ENCODE assay signal across 8 mouse cellular contexts in the genomic region with DNA sequence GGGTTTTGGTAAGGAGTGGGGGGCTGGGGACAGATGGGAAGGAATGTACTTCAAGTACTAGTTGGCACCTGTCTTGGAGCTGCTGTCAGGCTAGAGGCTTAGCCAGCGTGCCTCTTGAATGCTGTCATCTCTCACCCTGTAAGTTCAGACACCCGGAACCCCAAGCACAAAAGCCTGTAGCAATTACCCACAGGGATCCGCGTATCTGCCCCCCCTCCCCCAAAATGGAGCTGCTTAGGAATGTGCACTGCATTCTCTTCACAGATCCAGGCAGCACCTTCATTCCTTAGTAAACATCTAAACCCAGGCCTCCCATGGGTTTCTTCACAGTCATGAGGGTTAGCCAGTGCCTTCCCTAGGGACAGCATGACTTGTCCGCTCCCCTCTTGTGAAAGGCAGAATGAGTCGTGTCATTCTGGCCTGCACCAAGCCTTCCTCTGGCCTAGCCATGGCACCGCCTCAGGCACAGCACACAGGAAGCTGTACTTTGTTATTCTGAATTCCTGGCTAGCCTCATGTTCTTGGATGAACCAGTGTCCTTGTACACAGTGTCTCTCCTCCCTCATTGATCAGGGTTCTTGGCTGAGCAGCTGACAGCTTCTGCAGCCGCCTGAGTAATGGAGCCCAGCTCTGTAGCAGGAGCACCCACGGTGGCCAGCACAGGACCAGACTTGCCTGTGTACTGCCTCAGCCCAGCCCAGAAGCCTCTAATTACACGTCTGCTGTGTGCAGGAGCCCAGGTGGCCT. TPM values are rescaled to one million over a fixed set of nuclear protein-coding genes. Genes with fewer than 3 reads are reported as not detected.
A peak's percentile ranks its signal among the peaks of the same experiment; 100 is the strongest.
DNase-seq lines count a peak whose midpoint lies in the region; ATAC-seq and TF ChIP-seq lines count a peak whose summit lies in the region.

No protein-coding gene starts in this region.

- H3K9ac ChIP-seq in intestine, embryonic 16.5 days (ENCODE audit: low read depth, low read length): peak overlapping the region; percentile 5; the same call in 1 of the 2 replicates
- no peak overlapping the region for H3K9ac ChIP-seq in liver, embryonic 15.5 days
- H3K9ac ChIP-seq in stomach, postnatal 0 days (ENCODE audit: low read length): no peak overlapping the region; the same call in 1 of the 2 replicates

- no peak for TF ChIP-seq EP300 in stomach, postnatal 0 days (optimal IDR thresholded peaks at IDR 0.05)

- H3K27ac ChIP-seq in intestine, embryonic 16.5 days (ENCODE audit: low read length): peak overlapping the region; percentile 55
- peak overlapping the region; percentile 61 for H3K27ac ChIP-seq in liver, embryonic 15.5 days (replicated peaks)
- H3K27ac ChIP-seq in stomach, postnatal 0 days (replicated peaks): peak overlapping the region; percentile 84

- peak; percentile 40 for DNase-seq in layer of hippocampus, adult 11-12 months (ENCODE audit: low spot score)
- no peak for DNase-seq in layer of hippocampus, adult 9-10 months (ENCODE audit: low spot score)
- peak; percentile 80 for DNase-seq in adrenal gland, postnatal 10 days
- DNase-seq in gonadal fat pad, adult 2 months (ENCODE audit: low read depth): peak; percentile 98
- peak; percentile 55 for DNase-seq in stomach, postnatal 0 days (ENCODE audit: low spot score)
- no peak for DNase-seq in cerebellum, postnatal 4 days (ENCODE audit: low spot score in 2 of 2)

- H3K4me3 ChIP-seq in intestine, embryonic 16.5 days (ENCODE audit: low read length): no peak overlapping the region
- H3K4me3 ChIP-seq in liver, embryonic 15.5 days (replicated peaks): no peak overlapping the region
- no peak overlapping the region for H3K4me3 ChIP-seq in stomach, postnatal 0 days (ENCODE audit: low read depth, low read length)

- peaks cover 18% of the 10 kb centered on the region for H3K4me1 ChIP-seq in intestine, embryonic 16.5 days (ENCODE audit: control insufficient read depth, insufficient read depth, low read length)
- peaks cover 39% of the 10 kb centered on the region for H3K4me1 ChIP-seq in liver, embryonic 15.5 days (replicated peaks)
- H3K4me1 ChIP-seq in stomach, postnatal 0 days (replicated peaks; ENCODE audit: control insufficient read depth, insufficient read depth): peaks cover 11% of the 10 kb centered on the region

- ATAC-seq in intestine, embryonic 16.5 days: peak; percentile 69
- ATAC-seq in liver, embryonic 15.5 days (ENCODE audit: insufficient read depth): peak; percentile 71
- ATAC-seq in stomach, postnatal 0 days (ENCODE audit: low FRiP score, low TSS enrichment): peak; percentile 72

- no peaks in the 10 kb centered on the region for H3K27me3 ChIP-seq in intestine, embryonic 16.5 days (replicated peaks; ENCODE audit: control insufficient read depth, insufficient read depth, low read length)
- no peaks in the 10 kb centered on the region for H3K27me3 ChIP-seq in liver, embryonic 15.5 days
- H3K27me3 ChIP-seq in stomach, postnatal 0 days (ENCODE audit: control insufficient read depth, insufficient read depth, low read length): no peaks in the 10 kb centered on the region

- no peak for TF ChIP-seq CTCF in stomach, postnatal 0 days (IDR thresholded peaks at IDR 0.05; ENCODE audit: low read depth)

- WGBS in intestine, embryonic 16.5 days: 26% methylated on average over 10 of the region's 10 CpGs
- WGBS in liver, embryonic 15.5 days (ENCODE audit: insufficient replicate concordance): 58% methylated on average over 10 of the region's 10 CpGs
- 15% methylated on average over 10 of the region's 10 CpGs for WGBS in stomach, postnatal 0 days

- peaks cover 3% of the 10 kb centered on the region; the same call in 1 of the 2 replicates for H3K36me3 ChIP-seq in intestine, embryonic 16.5 days (ENCODE audit: control insufficient read depth, insufficient read depth, low read length)
- H3K36me3 ChIP-seq in liver, embryonic 15.5 days (replicated peaks): peaks cover 10% of the 10 kb centered on the region
- H3K36me3 ChIP-seq in stomach, postnatal 0 days (ENCODE audit: control insufficient read depth, insufficient read depth, low read length): peaks cover 9% of the 10 kb centered on the region

- no peak overlapping the region for H3K4me2 ChIP-seq in intestine, embryonic 16.5 days (ENCODE audit: low read depth, low read length)
- no peak overlapping the region for H3K4me2 ChIP-seq in liver, embryonic 15.5 days
- H3K4me2 ChIP-seq in stomach, postnatal 0 days (replicated peaks; ENCODE audit: low read depth): no peak overlapping the region

- no peaks in the 10 kb centered on the region for H3K9me3 ChIP-seq in intestine, embryonic 16.5 days (ENCODE audit: control insufficient read depth, low read length)
- H3K9me3 ChIP-seq in liver, embryonic 15.5 days (replicated peaks): no peaks in the 10 kb centered on the region
- H3K9me3 ChIP-seq in stomach, postnatal 0 days (ENCODE audit: control insufficient read depth, low read length): no peaks in the 10 kb centered on the region

RNA-seq across cellular contexts. Expression of gene Errfi1, which starts 17.8 kb away (rescaled TPM):
- total RNA-seq in adrenal gland, postnatal 10 days (2021): 100 to 1,000 TPM in 1 of 2 experiments, 10 to 100 TPM in 1; 32.3 to 159 TPM
- polyA plus RNA-seq in gonadal fat pad, adult 2 months (2012; rRNA removed): 47.6 and 57.5 TPM in 2 replicates
- polyA plus RNA-seq in intestine, embryonic 16.5 days (2015; fragmentation: Nextera tagmentation; extraction: Ambion mirVana): 28.0 and 28.2 TPM in 2 replicates
- polyA plus RNA-seq in liver, embryonic 15.5 days (2015; fragmentation: Nextera tagmentation; extraction: Ambion mirVana): 40.1 and 41.3 TPM in 2 replicates
- polyA plus RNA-seq in stomach, postnatal 0 days (2015; fragmentation: Nextera tagmentation; extraction: Ambion mirVana): 30.6 and 32.1 TPM in 2 replicates

RNA-seq across cellular contexts. Expression of gene Park7, which starts 42.7 kb away (rescaled TPM):
- total RNA-seq in adrenal gland, postnatal 10 days (2021): 100 to 1,000 TPM; 242 to 261 TPM
- 170 and 190 TPM in 2 replicates for polyA plus RNA-seq in gonadal fat pad, adult 2 months (2012; rRNA removed)
- polyA plus RNA-seq in intestine, embryonic 16.5 days (2015; fragmentation: Nextera tagmentation; extraction: Ambion mirVana): 390 and 416 TPM in 2 replicates
- 198 and 203 TPM in 2 replicates for polyA plus RNA-seq in liver, embryonic 15.5 days (2015; fragmentation: Nextera tagmentation; extraction: Ambion mirVana)
- 253 and 262 TPM in 2 replicates for polyA plus RNA-seq in stomach, postnatal 0 days (2015; fragmentation: Nextera tagmentation; extraction: Ambion mirVana)

RNA-seq across cellular contexts. Expression of gene Tnfrsf9, which starts 42.8 kb away (rescaled TPM):
- total RNA-seq in adrenal gland, postnatal 10 days (2021): under 1 TPM; 0.57 to 0.73 TPM
- polyA plus RNA-seq in gonadal fat pad, adult 2 months (2012; rRNA removed): 0.27 and 0.57 TPM in 2 replicates
- polyA plus RNA-seq in intestine, embryonic 16.5 days (2015; fragmentation: Nextera tagmentation; extraction: Ambion mirVana): 2.4 and 2.5 TPM in 2 replicates
- 0.13 and 0.23 TPM in 2 replicates for polyA plus RNA-seq in liver, embryonic 15.5 days (2015; fragmentation: Nextera tagmentation; extraction: Ambion mirVana)
- 0.22 and 0.23 TPM in 2 replicates for polyA plus RNA-seq in stomach, postnatal 0 days (2015; fragmentation: Nextera tagmentation; extraction: Ambion mirVana)

Comparison
In these comparisons a context has a peak if more than half of its experiments do, and no peak if none do; other contexts are left out.
1. DNase-seq: peak in layer of hippocampus, adult 11-12 months (single experiment), adrenal gland, postnatal 10 days (single experiment), gonadal fat pad, adult 2 months (single experiment) and stomach, postnatal 0 days (single experiment); none in layer of hippocampus, adult 9-10 months (single experiment) and cerebellum, postnatal 4 days (0 of 2).
2. Peak in every context shown above with its lines, with median percentiles within 50 percentile points of each other: ATAC-seq and H3K27ac ChIP-seq.